Mouse (Mus musculus): ENCODE results near the gene Lsamp.

DNA sequence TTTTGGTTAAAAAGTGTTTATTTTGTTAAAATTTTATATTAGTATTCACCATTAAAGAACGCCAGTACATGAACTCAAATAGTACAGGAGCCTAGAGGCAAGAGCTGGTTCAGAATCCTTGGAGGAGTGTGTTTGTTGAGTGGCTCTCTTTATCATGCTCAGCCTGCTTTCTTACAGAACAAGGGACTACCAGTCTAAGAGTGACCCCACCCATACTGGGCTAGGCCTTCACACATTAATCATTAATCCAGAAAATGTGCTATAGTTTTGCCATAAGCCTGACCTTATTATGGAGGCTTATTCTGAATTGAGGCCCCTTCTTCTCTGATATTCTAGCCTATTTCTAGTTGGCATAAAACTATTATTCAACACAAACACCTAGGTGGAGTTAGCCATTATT, 52.6 kb downstream of the Lsamp start:
- TF ChIP-seq EP300 (IDR thresholded peaks at IDR 0.05; ENCODE audit: insufficient read depth, low read depth, low read length) (no peak), CTCF (IDR thresholded peaks at IDR 0.05; ENCODE audit: low read depth, low read length) (no peak), POLR2A (IDR thresholded peaks at IDR 0.05; ENCODE audit: insufficient read depth, low read length) (no peak)
